Mouse (Mus musculus): ENCODE measurements around the gene Naaladl1. TPM values are rescaled to one million over a fixed set of nuclear protein-coding genes. Genes with fewer than 3 reads are reported as not detected.

Naaladl1 gene
- polyA plus RNA-seq, 1 experiment, result 0.49 TPM

GRCm38 (mm10) chr19:6061641-6062302 is 43.8 kb upstream of the Naaladl1 start:
- Histone ChIP-seq H3K4me1 (ENCODE audit: control insufficient read depth, insufficient read depth, insufficient read length) (peaks cover 8% of the 10 kb centered on the region; the same call in 1 of the 2 replicates), H3K4me3 (ENCODE audit: extremely low read depth, insufficient read depth, insufficient read length) (peak overlapping the region; percentile 96), H3K27me3 (ENCODE audit: control insufficient read depth, insufficient read depth, low read length) (no peaks in the 10 kb centered on the region), H3K36me3 (ENCODE audit: control insufficient read depth, insufficient read depth, low read length) (peaks cover 4% of the 10 kb centered on the region), H3K27ac (ENCODE audit: insufficient read depth, low read length) (peak overlapping the region; percentile 89)
- TF ChIP-seq POLR2A (IDR thresholded peaks at IDR 0.05; ENCODE audit: low read depth, low read length), result no peak
- TF ChIP-seq CTCF (IDR thresholded peaks at IDR 0.05; ENCODE audit: extremely low read depth, insufficient read depth, insufficient read length, insufficient replicate concordance), result no peak
- under 1% methylated on average over 44 of the region's 44 CpGs for WGBS
- peak in 1 of 2 experiments; percentile 69 for DNase-seq (ENCODE audit: low read depth in 1 of 2, low spot score in 2 of 2)

GRCm38 (mm10) chr19:6062418-6062817 is 43.2 kb upstream of the Naaladl1 start:
- whole genome bisulfite sequencing, result 45% methylated on average over 5 of the region's 5 CpGs
- Histone ChIP-seq H3K36me3 (ENCODE audit: control insufficient read depth, insufficient read depth, low read length) (peaks cover 4% of the 10 kb centered on the region), H3K27me3 (ENCODE audit: control insufficient read depth, insufficient read depth, low read length) (no peaks in the 10 kb centered on the region), H3K27ac (ENCODE audit: insufficient read depth, low read length) (peak overlapping the region; percentile 89), H3K4me3 (ENCODE audit: extremely low read depth, insufficient read depth, insufficient read length) (peak overlapping the region; percentile 96), H3K4me1 (ENCODE audit: control insufficient read depth, insufficient read depth, insufficient read length) (peaks cover 9% of the 10 kb centered on the region; the same call in 1 of the 2 replicates)
- no peak for DNase-seq (ENCODE audit: low read depth in 1 of 2, low spot score in 2 of 2)
- TF ChIP-seq CTCF (IDR thresholded peaks at IDR 0.05; ENCODE audit: extremely low read depth, insufficient read depth, insufficient read length, insufficient replicate concordance) (no peak), POLR2A (IDR thresholded peaks at IDR 0.05; ENCODE audit: low read depth, low read length) (no peak)

- Histone ChIP-seq H3K4me3 (ENCODE audit: extremely low read depth, insufficient read depth, insufficient read length) (no peak overlapping the region), H3K27me3 (ENCODE audit: control insufficient read depth, insufficient read depth, low read length) (no peaks in the 10 kb centered on the region), H3K4me1 (ENCODE audit: control insufficient read depth, insufficient read depth, insufficient read length) (peaks cover 11% of the 10 kb centered on the region; the same call in 1 of the 2 replicates), H3K36me3 (ENCODE audit: control insufficient read depth, insufficient read depth, low read length) (peaks cover 4% of the 10 kb centered on the region), H3K27ac (ENCODE audit: insufficient read depth, low read length) (no peak overlapping the region)
- 91% methylated on average over 6 of the region's 6 CpGs for WGBS
- no peak for DNase-seq (ENCODE audit: low read depth in 1 of 2, low spot score in 2 of 2)
- TF ChIP-seq CTCF (IDR thresholded peaks at IDR 0.05; ENCODE audit: extremely low read depth, insufficient read depth, insufficient read length, insufficient replicate concordance) (no peak), POLR2A (IDR thresholded peaks at IDR 0.05; ENCODE audit: low read depth, low read length) (no peak)
Observed at GRCm38 (mm10) chr19:6063081-6063480, 42.5 kb upstream of the Naaladl1 start.

- no peak overlapping the region for H3K4me3 ChIP-seq (ENCODE audit: extremely low read depth, insufficient read depth, insufficient read length)
- H3K36me3 ChIP-seq (ENCODE audit: control insufficient read depth, insufficient read depth, low read length), result peaks cover 11% of the 10 kb centered on the region
- no peak for TF ChIP-seq POLR2A (IDR thresholded peaks at IDR 0.05; ENCODE audit: low read depth, low read length)
- TF ChIP-seq CTCF (IDR thresholded peaks at IDR 0.05; ENCODE audit: extremely low read depth, insufficient read depth, insufficient read length, insufficient replicate concordance), result no peak
- no peaks in the 10 kb centered on the region for H3K27me3 ChIP-seq (ENCODE audit: control insufficient read depth, insufficient read depth, low read length)
- peaks cover 13% of the 10 kb centered on the region for H3K4me1 ChIP-seq (ENCODE audit: control insufficient read depth, insufficient read depth, insufficient read length)
- 50% methylated on average over 5 of the region's 5 CpGs for WGBS
- no peak overlapping the region for H3K27ac ChIP-seq (ENCODE audit: insufficient read depth, low read length)
- no peak for DNase-seq (ENCODE audit: low read depth in 1 of 2, low spot score in 2 of 2)
Observed at GRCm38 (mm10) chr19:6066571-6066970, 39.0 kb upstream of the Naaladl1 start.

- H3K4me1 ChIP-seq (ENCODE audit: control insufficient read depth, insufficient read depth, insufficient read length), result peaks cover 12% of the 10 kb centered on the region
- H3K27ac ChIP-seq (ENCODE audit: insufficient read depth, low read length), result peak overlapping the region; percentile 30; the same call in 1 of the 2 replicates
- peaks cover 11% of the 10 kb centered on the region for H3K36me3 ChIP-seq (ENCODE audit: control insufficient read depth, insufficient read depth, low read length)
- H3K27me3 ChIP-seq (ENCODE audit: control insufficient read depth, insufficient read depth, low read length), result no peaks in the 10 kb centered on the region
- WGBS, result 1% methylated on average over 30 of the region's 30 CpGs
- TF ChIP-seq POLR2A (IDR thresholded peaks at IDR 0.05; ENCODE audit: low read depth, low read length) (no peak), CTCF (IDR thresholded peaks at IDR 0.05; ENCODE audit: extremely low read depth, insufficient read depth, insufficient read length, insufficient replicate concordance) (peak; percentile 82; the same call in 1 of the 2 replicates)
- peak overlapping the region; percentile 54 for H3K4me3 ChIP-seq (ENCODE audit: extremely low read depth, insufficient read depth, insufficient read length)
- DNase-seq (ENCODE audit: low read depth in 1 of 2, low spot score in 2 of 2), result peak; percentile 66 to 83
Observed at GRCm38 (mm10) chr19:6067011-6067723, 38.4 kb upstream of the Naaladl1 start.

GRCm38 (mm10) chr19:6067724-6068415 is 37.7 kb upstream of the Naaladl1 start, which contains the start of gene Tm7sf2:
Gene Tm7sf2 (minus strand): TSS chr19:6068373.
- 15% methylated on average over 33 of the region's 33 CpGs for WGBS
- Histone ChIP-seq H3K27me3 (ENCODE audit: control insufficient read depth, insufficient read depth, low read length) (no peaks in the 10 kb centered on the region), H3K4me1 (ENCODE audit: control insufficient read depth, insufficient read depth, insufficient read length) (peaks cover 7% of the 10 kb centered on the region), H3K36me3 (ENCODE audit: control insufficient read depth, insufficient read depth, low read length) (peaks cover 11% of the 10 kb centered on the region), H3K4me3 (ENCODE audit: extremely low read depth, insufficient read depth, insufficient read length) (peak within 1 kb of the TSS; percentile 54), H3K27ac (ENCODE audit: insufficient read depth, low read length) (peak within 1 kb of the TSS; percentile 52)
- TF ChIP-seq POLR2A (IDR thresholded peaks at IDR 0.05; ENCODE audit: low read depth, low read length), result no peak
- no peak for TF ChIP-seq CTCF (IDR thresholded peaks at IDR 0.05; ENCODE audit: extremely low read depth, insufficient read depth, insufficient read length, insufficient replicate concordance)
- peak; percentile 66 to 88 for DNase-seq (ENCODE audit: low read depth in 1 of 2, low spot score in 2 of 2)

Data from spleen, adult 2 months (tissue).